Mouse (Mus musculus) left cerebral cortex, adult 11 months (tissue): Measurements from ENCODE around the gene Gm20388.
"Not testable (repeated sequence)": the region's sequence is repeated elsewhere in the genome, so short reads cannot be mapped to it uniquely, and the experiment has no call there.

Experiments used
- DNase-seq: peaks from one replicate; pipeline ENCODE4 v3.0.0; 2022; ENCODE audit warnings: low spot score

The Gm20388 gene

GRCm38 (mm10) chr8:120319449-120319848 lies 408.8 kb downstream of the Gm20388 start:
- DNase-seq: peak; percentile 56

- no peak for DNase-seq
These were observed 409.5 kb downstream of the Gm20388 start for GRCm38 (mm10) chr8:120320146-120320545.

DNA sequence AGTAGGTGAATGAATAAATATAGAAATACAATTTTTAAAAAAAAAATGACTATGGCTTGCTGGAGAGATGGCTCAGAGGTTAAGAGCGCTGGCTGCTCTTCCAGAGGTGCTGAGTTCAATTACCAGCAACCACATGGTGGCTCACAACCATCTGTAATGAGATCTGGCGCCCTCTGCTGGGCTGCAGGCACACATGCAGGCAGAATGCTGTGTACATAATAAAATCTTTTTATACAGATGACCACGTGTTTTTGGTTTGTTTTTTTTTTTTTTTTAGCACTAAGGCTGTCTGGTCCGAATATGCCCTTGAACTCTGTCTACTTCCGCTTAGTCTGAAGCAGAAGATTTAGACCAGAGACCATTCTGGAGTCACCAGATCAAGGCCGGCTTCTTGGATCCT lies 411.1 kb downstream of the Gm20388 start:
- no peak for DNase-seq

- DNase-seq: peak; percentile 76
These were observed 412.4 kb downstream of the Gm20388 start for GRCm38 (mm10) chr8:120322956-120323448.

- no peak for DNase-seq
These were observed 413.9 kb downstream of the Gm20388 start for GRCm38 (mm10) chr8:120324555-120324954.

- no peak for DNase-seq
These were observed 414.6 kb downstream of the Gm20388 start for GRCm38 (mm10) chr8:120325172-120325767.

DNA sequence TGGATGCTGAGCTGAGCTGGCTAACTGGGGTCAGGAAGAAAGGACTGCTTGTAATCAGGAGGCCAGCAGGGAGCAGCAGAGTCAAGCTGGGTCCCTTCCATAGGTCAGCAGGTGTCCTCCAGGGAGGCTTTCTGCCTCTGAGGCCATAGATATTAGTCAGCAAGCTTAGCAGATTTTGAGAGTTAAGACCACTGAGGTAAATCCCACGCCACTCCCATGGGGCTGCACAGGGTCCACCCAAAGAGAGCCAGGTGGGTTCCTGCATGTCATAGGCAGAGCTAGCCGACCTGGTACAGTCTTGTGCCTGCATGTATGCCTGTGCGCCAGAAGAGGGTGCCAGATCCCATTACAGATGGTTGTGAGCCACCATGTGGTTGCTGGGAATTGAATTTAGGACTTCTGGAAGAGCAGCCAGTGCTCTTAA lies 416.5 kb downstream of the Gm20388 start:
- DNase-seq: no peak

- no peak for DNase-seq
These were observed 417.9 kb downstream of the Gm20388 start for GRCm38 (mm10) chr8:120328361-120329022.

- DNase-seq: no peak
These were observed 418.5 kb downstream of the Gm20388 start for GRCm38 (mm10) chr8:120329030-120329748.

DNA sequence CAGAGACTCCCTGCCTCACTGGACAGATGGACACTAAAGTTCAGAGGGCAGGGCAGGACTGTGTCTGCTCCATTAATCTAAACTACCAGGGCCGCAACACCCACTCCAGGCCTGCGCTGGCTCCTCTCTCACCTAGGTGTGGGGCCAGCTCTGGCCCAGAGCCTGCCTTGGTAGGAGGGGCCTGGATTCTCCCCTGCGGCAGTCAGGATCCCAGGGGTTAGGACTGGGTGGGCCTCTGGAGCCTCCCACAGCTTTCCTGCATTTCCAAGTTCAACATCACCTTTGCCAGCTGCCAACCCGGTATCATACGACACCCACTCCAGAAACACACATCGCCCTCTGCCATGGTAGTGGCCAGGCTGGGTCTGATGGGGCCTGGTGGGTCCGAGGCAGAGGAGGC lies 420.4 kb downstream of the Gm20388 start:
- no peak for DNase-seq

DNA sequence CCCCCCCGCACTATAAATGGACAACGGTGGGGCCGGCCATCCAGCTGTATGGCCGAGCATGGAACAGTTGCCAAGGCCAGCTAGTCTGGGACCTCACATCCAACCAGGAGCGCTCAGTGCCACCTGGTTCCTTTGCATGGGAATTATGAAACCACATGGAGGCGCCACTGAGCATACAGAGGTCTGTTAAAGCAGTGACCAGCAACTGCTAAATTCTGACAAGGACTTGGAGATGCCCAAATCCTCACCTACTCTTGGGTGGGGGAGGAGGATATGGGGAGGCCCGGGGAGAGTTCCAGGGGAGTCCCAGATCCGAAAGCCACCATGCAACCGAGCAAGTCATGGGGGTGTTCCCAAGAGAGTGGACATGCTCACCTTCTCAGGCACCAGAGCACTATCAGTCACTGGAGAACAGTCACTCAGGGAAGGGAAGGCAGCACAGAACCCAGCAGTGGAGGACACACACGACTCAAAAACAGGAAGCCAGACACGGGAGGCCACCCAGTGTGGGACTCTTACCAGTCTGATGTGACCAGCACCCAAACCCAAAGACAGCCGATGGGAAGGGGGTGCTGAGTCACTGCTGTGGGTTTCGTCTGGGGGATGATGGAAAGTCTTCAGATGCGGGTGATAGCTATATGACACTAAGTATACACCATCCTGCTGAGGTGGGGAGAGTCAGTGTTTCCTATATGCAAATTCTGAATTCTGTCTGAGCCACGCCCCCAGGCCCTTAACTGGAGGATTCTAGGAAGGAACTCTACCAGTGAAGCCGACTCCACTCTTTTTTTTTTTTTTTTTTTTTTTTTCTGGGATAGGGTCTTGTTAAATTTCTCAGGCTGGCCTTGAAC lies 422.0 kb downstream of the Gm20388 start:
- no peak for DNase-seq

GRCm38 (mm10) chr8:120333681-120334080 lies 423.0 kb downstream of the Gm20388 start:
- no peak for DNase-seq

DNA sequence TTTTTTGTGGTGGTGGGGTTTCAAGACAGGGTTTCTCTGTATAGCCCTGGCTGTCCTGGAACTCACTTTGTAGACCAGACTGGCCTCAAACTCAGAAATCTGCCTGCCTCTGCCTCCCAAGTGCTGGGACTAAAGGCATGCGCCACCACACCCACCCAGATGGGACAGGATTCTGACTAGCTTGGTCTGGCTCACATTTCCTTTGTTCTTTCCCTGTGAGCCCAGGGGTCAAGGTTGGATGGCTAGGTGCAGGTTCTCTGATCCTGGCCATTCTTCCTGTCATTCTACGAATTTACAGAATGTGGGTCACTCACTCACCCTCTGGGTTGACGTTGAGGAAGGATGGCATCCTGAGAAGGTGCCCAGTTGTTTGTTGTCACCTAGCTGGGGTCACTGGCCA lies 423.6 kb downstream of the Gm20388 start:
- not testable (repeated sequence) for DNase-seq

GRCm38 (mm10) chr8:120334878-120335261 lies 424.2 kb downstream of the Gm20388 start:
- no peak for DNase-seq

- DNase-seq: no peak
These were observed 424.8 kb downstream of the Gm20388 start for GRCm38 (mm10) chr8:120335262-120336086.

- DNase-seq: no peak
These were observed 425.4 kb downstream of the Gm20388 start for GRCm38 (mm10) chr8:120336087-120336380.

DNA sequence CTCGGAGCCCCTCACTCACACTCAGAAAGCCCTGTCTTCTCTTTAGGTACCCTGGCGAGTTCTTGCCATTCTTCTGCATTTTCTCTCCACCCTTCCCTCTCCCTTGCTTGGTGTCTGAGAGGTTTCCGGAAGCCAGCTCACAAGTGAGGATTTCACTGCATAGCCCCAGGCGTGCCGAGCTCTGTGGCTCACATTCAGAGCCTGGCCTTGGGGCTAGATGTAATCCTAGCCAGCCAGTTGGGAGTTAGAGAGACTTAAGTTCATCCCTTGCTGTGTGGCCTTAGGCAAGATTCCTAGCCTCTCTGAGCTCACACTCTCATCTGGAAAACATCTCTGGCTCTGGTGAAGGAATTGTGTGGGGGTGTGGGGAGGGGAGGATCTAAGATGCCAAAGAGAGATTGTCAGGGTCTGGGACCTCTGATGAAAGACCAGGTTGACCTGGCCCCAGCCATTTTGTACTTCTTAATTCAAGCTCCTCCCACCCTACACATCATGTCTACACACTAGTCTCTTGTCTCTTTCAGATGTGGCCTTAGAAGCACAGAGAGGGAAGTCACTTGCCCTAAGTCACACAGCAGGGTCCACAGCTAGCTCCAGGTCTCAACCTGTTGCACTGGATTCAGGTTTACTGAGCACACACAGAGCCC lies 426.4 kb downstream of the Gm20388 start:
- no peak for DNase-seq

- DNase-seq: no peak
These were observed 427.0 kb downstream of the Gm20388 start for GRCm38 (mm10) chr8:120337627-120338026.

DNA sequence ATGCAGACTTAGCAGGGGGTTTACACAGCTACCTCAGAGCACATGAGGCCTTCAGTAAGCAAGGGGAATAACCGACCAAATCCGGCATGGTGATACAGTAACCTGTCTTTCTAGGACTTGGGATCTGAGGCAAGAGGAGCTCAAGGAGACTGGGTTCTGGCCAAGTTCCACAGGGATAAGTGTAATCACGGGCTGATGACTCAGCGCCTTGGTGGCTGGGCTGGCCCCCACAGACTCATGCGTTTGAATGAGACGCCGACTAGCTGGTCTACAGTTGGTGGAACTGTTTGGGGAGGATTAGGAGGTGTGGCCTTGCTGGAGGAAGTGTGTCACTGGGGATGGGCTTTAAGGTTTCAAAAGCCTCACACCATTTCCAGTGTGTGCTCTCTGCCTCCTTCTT lies 428.0 kb downstream of the Gm20388 start:
- DNase-seq: no peak

DNA sequence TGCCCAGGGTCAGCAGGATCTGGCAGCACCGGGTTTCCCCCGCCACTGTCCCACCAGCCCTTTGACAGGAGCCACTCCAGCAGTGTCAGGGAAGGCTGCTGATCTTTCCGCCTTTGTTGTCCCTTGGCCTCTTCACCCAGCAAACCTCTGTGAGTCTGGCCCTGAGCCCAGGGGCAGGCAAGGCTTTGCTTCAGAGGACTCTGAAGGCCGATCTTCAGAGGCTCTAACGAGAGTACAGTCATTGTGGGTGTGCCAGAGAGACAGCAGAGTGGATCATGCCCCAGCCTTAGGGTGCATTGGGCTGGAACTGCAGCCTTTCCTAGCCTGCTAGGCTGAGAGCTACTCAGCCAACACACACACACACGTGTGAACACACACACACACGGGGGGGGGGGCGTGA lies 429.1 kb downstream of the Gm20388 start:
- DNase-seq: no peak

DNA sequence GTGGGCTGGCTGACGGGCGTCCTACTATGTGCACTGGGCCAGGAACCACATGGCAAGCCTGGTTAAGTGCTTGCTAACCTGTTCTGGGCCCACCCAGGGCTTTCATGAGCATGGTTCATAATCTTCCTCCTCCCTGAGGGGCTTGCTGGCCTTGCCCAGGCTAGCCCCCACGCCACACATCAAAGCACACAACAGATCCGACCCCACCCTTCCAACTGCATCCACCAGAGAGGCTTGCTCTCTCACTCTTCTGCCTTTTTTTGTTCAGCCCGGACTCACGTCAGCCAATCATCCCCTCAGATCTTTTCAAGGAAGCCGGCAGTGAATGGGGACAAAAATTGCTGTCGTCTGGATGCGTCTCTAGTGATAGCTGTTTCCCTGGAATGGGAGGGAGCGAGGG lies 430.5 kb downstream of the Gm20388 start:
- no peak for DNase-seq
